Mouse (Mus musculus) common myeloid progenitor, adult 5-6 weeks (primary cell): Measurements from ENCODE around the gene B4galnt1. TPM values are rescaled to one million over a fixed set of nuclear protein-coding genes. Genes with fewer than 3 reads are reported as not detected.
"Not testable (repeated sequence)": the region's sequence is repeated elsewhere in the genome, so short reads cannot be mapped to it uniquely, and the experiment has no call there.

Experiments used
- ATAC-seq: replicated peaks from 2 replicates; pipeline ENCODE4 v1.8.0; 2016; ENCODE audit warnings: low read depth, mild to moderate bottlenecking, moderate TSS enrichment, inconsistent platforms; ENCODE audit not compliant: poor library complexity, severe bottlenecking
- total RNA-seq: library from RNA; stranded (forward); fragments of 200-1000, 187-1606 nt; gene quantifications from 2 replicates; pipeline ENCODE4 v1.2.3, GENCODE M21; 2017

Gene B4galnt1
- total RNA-seq, result 56.5 TPM in 2 replicates

DNA sequence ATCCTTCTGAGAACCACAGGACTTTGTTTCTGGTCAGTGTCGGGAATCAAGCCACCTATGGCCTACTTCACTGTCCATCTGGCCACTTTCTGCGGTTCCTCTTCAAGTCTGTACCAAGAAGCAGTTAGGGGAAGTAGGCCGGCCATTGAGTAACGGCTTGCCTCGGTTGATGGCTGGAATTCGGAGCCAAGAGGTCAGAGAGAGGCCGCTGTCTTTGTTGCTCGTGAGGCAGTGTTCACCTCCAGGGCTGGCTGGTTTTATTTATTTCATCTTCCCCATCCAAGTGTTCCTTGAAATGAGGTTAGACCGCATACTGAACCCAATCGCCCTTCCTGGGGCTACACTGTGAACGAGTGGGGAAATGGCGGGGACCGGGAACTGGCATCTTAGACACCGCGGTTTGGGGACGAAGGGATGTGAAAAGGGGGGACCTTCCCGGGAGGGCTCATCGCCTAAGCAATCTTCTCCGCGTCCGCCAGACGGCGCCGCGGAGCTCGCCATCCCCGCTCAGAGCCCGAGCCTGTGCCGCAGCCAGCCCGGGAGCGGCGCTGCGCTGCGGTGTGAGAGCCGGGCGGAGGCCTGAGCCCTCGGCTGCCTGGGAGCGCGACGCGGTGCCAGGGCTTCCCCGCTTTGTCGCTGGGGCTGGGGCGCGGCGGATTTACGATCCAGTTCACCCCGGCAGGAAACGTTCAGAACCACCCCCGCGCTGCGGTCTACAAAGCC is at the start of gene B4galnt1:
Gene B4galnt1, plus strand, starts transcription at position 595 of the 723 bp plus-strand sequence.
- peak; percentile 59 for ATAC-seq

- ATAC-seq, result no peak
Observed at GRCm38 (mm10) chr10:127118470-127118869, 46.6 kb upstream of the B4galnt1 start.

DNA sequence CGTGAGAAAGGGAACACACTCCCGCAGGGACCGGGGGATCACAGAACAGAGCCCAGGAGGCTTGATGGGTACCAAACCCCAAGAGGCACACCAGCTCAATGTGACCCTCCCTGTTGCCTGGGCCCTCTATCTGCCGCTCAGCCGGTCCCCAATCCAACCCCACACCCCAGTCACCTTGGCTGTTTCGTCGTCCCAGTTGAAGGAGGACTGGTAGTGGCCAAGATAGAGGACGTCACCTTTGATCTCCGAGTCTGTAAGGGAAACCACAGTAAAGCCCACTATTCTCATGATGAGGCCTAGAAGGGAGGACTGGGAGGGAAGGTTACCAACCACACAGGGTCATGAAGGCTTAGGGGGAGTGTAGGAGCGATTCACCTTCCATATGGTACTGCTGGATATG is 45.8 kb upstream of the B4galnt1 start:
- no peak for ATAC-seq

DNA sequence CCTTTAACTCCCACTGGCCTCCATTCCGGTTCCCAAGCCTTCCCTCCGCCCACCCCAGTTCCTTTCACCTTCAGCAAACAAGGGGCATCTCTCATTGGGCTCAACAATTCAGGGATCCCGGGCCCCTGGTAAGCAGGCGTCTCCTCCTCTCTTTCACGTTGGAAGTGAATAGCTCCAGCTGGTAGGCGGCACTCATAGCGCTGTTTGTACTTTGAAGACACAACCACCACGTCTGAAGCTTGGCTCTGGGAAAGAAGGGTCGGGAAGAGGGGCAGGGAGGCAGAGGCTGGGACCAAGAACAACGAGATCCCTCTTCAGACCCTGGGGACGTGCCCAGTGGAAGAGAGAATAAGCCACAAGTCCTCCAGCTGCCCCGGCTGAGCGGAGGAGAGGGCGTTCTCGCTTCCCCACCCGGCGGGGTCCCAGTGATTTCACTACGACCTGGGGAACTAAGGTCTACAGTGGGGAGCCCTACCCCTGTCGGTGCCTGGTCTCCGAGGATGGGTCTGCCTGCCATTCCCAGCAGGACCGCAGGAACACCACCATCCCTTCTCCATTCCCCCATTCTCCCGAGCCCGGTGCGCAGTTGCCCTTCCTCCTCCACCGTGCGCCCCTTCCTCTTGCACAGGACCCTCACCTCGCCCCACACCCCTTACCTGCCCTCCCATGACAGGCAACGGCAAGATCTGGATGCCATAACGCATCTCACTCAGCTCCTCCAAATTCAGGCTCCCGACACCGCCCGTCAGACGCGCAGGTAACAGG is 44.5 kb upstream of the B4galnt1 start:
- no peak for ATAC-seq

- ATAC-seq, result peak; percentile 93
Observed at GRCm38 (mm10) chr10:127121066-127121477, 44.0 kb upstream of the B4galnt1 start, which contains the start of gene Os9. Gene Os9 (minus strand): TSS chr10:127121131.

GRCm38 (mm10) chr10:127122018-127122417 is 43.0 kb upstream of the B4galnt1 start:
- no peak for ATAC-seq

- ATAC-seq, result no peak
Observed at GRCm38 (mm10) chr10:127122784-127123435, 42.1 kb upstream of the B4galnt1 start.

- ATAC-seq, result peak; percentile 28
Observed at GRCm38 (mm10) chr10:127123436-127123805, 41.6 kb upstream of the B4galnt1 start.

DNA sequence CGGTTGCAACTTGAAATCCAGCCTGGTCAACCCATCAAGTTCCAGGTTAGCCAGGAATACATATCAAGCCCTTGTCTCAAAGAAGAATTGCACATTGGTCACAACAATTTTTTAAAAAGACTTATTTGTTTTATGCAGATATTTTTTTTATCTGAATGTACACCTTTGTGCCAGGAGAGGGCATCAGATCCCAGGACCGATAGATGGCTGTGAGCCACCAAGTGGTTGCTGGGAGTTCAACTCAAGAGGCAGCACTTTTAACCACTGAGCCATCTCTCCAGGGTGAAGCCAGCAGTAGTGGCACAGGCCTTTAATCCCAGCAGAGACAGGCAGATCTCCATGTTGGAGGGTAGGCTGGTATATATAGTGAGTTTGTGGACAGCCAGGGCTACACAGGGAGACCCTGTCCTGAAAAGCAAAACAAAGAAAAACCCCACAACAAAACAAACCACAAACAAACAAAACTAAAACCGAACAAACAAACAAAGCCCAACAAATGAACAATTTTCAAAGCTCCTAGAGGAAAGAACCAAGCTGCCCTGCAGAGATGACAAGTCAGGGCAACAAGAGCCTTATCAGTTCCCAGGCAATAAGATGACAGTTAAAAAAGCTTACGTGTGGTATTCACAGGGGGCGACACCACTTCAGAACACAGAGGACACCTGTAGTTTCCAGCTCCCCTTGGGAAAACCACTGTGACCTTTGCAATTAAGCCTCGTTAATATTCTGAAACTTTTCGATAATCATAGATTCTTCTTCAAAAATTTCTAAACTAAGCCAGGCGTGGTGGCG is 39.6 kb upstream of the B4galnt1 start:
- ATAC-seq, result peak; percentile 21; the same call in 1 of the 2 replicates

- peak; percentile 44 for ATAC-seq
Observed at GRCm38 (mm10) chr10:127126579-127126978, 38.4 kb upstream of the B4galnt1 start.

DNA sequence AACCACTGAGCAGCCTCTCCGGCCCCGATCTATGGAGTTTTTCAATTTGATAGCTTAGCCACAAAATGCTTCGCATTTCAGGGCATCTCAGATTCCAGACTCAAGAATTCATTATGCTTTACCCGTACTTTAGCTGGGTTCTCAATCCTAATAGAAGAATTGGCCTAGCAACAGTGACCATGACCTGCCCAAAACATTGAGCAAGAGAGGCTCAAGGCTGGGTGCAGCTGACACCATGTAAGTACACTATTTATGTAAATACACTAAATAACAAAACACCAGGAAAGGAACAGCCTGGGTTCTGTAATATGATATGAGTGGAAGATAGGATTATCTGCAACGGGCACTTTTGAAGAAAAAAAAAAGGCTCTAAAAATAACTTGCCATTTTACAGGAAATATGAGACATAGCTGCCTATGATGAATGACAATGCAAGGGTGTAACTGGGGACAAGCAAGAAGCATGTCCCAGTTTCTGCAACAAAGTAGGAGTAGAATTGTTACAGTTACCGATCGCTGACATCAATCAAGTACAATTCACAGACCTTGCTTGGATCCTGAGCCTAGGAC is 37.2 kb upstream of the B4galnt1 start:
- ATAC-seq, result 0 out of 2 replicates have a peak, but pooled peaks have one; percentile 3

- no peak for ATAC-seq
Observed at GRCm38 (mm10) chr10:127129431-127129830, 35.6 kb upstream of the B4galnt1 start.

GRCm38 (mm10) chr10:127132469-127132868 is 32.6 kb upstream of the B4galnt1 start:
- no peak for ATAC-seq

DNA sequence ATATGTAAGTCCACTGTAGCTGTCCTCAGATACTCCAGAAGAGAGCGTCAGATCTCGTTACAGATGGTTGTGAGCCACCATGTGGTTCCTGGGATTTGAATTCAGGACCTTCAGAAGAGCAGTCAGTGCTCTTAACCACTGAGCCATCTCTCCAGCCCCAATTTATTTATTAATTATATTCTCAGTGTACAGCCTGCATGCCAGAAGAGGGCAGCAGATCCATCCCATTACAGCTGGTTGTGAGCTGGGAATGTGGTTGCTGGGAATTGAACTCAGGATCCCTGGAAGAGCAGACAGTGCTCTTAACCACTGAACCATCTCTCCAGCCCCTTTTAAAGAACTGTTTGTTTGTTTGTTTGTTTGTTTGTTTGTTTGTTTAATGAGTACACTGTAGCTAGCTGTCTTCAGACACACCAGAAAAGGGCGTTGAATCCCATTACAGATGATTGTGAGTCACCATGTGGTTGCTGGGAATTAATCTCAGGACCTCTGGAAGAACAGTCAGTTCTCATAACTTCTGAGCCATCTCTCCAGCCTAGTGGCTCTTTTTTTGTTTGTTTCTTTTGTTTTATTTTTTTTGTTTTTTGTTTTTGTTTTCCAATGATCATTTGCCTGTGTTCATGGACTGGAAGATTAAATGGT is 30.5 kb upstream of the B4galnt1 start:
- ATAC-seq, result not testable (repeated sequence)

GRCm38 (mm10) chr10:127135118-127135836 is 29.7 kb upstream of the B4galnt1 start:
- peak; percentile 63 for ATAC-seq

- peak; percentile 80 for ATAC-seq
Observed at GRCm38 (mm10) chr10:127136510-127136909, 28.5 kb upstream of the B4galnt1 start.

DNA sequence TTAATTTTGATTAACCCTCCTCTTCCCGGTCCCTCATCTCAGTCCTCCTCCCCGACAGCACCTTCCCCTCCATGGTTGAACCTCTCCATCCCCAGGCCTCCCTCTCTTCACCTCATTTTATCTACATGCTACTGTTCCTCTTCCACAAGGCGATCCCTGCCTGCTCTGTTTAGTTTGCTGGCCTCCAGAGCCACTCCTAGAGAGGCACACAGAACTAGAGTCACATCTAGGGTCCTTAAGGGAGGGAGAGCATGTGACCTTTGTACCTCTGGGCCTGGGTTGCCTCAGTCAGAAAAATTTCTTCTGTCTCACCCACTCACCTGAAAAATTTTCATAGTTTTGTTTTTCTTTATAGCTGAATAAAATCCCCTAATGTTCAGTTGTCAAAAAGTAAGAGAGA is 27.1 kb upstream of the B4galnt1 start:
- no peak for ATAC-seq

GRCm38 (mm10) chr10:127138328-127139141 is 26.5 kb upstream of the B4galnt1 start:
- no peak for ATAC-seq
